Mouse (Mus musculus) lung, embryonic 14.5 days (tissue): ENCODE measurements around the gene Rtkn. TPM values are rescaled to one million over a fixed set of nuclear protein-coding genes. Genes with fewer than 3 reads are reported as not detected.

Experiments used
- ATAC-seq: fragments of 200-750 bp; cut with Nextera tagmentation; 2 replicates; pipeline ENCODE4 v1.8.0; 2017; ENCODE audit warnings: mild to moderate bottlenecking, moderate TSS enrichment, moderate library complexity; ENCODE audit not compliant: insufficient read depth
- DNase-seq: peaks from one replicate; pipeline ENCODE4 v3.0.0-alpha.2; 2015
- H3K27ac ChIP-seq: fragments of 300-500 bp; sonication (generic); 2 replicates; pipeline ENCODE4 v1.5.1; 2014; ENCODE audit warnings: low read depth, mild to moderate bottlenecking, moderate library complexity
- H3K27me3 ChIP-seq: fragments of 300-500 bp; sonication (generic); 2 replicates; pipeline ENCODE4 v1.6.1; 2014; ENCODE audit warnings: low read length, control low read depth; ENCODE audit not compliant: insufficient read depth
- H3K36me3 ChIP-seq: fragments of 300-500 bp; sonication (generic); 2 replicates; pipeline ENCODE4 v1.6.1; 2014; ENCODE audit warnings: control low read depth; ENCODE audit not compliant: insufficient read depth
- H3K4me1 ChIP-seq: fragments of 300-500 bp; sonication (generic); 2 replicates; pipeline ENCODE4 v1.6.1; 2014; ENCODE audit warnings: antibody characterized with exemption, control low read depth; ENCODE audit not compliant: insufficient read depth
- H3K4me2 ChIP-seq: fragments of 300-500 bp; sonication (generic); 2 replicates; pipeline ENCODE4 v1.6.1; 2014; ENCODE audit warnings: mild to moderate bottlenecking
- H3K4me3 ChIP-seq: fragments of 300-500 bp; sonication (generic); 2 replicates; pipeline ENCODE4 v1.5.1; 2014; ENCODE audit warnings: low read depth, low read length
- H3K9ac ChIP-seq: fragments of 300-500 bp; sonication (generic); 2 replicates; pipeline ENCODE4 v1.6.1; 2014
- H3K9me3 ChIP-seq: fragments of 300-500 bp; sonication (generic); 2 replicates; pipeline ENCODE4 v1.6.1; 2016; ENCODE audit warnings: low read depth, low read length, control low read depth
- CTCF ChIP-seq: IDR thresholded peaks from 2 replicates; pipeline ENCODE4 v1.5.1; 2016; ENCODE audit warnings: antibody characterized with exemption, low read depth
- WGBS: fragments of 180-500 bp; shearing (Covaris S2); extraction: QIAGEN DNeasy Blood & Tissue Kit; methylation state at CpG from one replicate; pipeline ENCODE4 v1.1.7; 2014; 5-methylcytosine and 5-hydroxymethylcytosine counted together
- polyA plus RNA-seq: library from polyadenylated mRNA; unstranded; fragments of >200 nt; fragmentation: Nextera tagmentation; extraction: Ambion mirVana; gene quantifications from 2 replicates; pipeline ENCODE4 v1.2.1, GENCODE M21; 2014

Rtkn gene
- polyA plus RNA-seq, 1 experiment from 2014 or later, result 26.7 TPM

GRCm38 (mm10) chr6:83117616-83118015 is 17.6 kb upstream of the Rtkn start:
- Histone ChIP-seq H3K9me3 (no peaks in the 10 kb centered on the region), H3K4me2 (no peak overlapping the region), H3K36me3 (peaks cover 31% of the 10 kb centered on the region), H3K27me3 (no peaks in the 10 kb centered on the region), H3K27ac (no peak overlapping the region), H3K4me3 (no peak overlapping the region), H3K9ac (no peak overlapping the region), H3K4me1 (peaks cover 10% of the 10 kb centered on the region)
- 87% methylated on average over 13 of the region's 13 CpGs for WGBS
- no peak for TF ChIP-seq CTCF
- no peak for ATAC-seq
- no peak for DNase-seq

GRCm38 (mm10) chr6:83118369-83118768 is 16.9 kb upstream of the Rtkn start:
- Histone ChIP-seq H3K9me3 (no peaks in the 10 kb centered on the region), H3K27me3 (no peaks in the 10 kb centered on the region), H3K9ac (no peak overlapping the region), H3K4me1 (peaks cover 13% of the 10 kb centered on the region), H3K36me3 (peaks cover 31% of the 10 kb centered on the region), H3K4me3 (no peak overlapping the region), H3K4me2 (no peak overlapping the region), H3K27ac (no peak overlapping the region)
- DNase-seq, result no peak
- WGBS, result 75% methylated on average over 11 of the region's 11 CpGs
- ATAC-seq, result no peak
- TF ChIP-seq CTCF, result no peak

GRCm38 (mm10) chr6:83118825-83119733 is 16.2 kb upstream of the Rtkn start:
- Histone ChIP-seq H3K4me2 (peak overlapping the region; percentile 98; the same call in 1 of the 2 replicates), H3K27ac (no peak overlapping the region)
- 78% methylated on average over 14 of the region's 14 CpGs for WGBS

GRCm38 (mm10) chr6:83119734-83120051 is 15.6 kb upstream of the Rtkn start:
- WGBS, result 76% methylated on average over 7 of the region's 7 CpGs
- Histone ChIP-seq H3K27me3 (no peaks in the 10 kb centered on the region), H3K4me1 (peaks cover 17% of the 10 kb centered on the region), H3K27ac (no peak overlapping the region), H3K9ac (peak overlapping the region; percentile 66; the same call in 1 of the 2 replicates), H3K4me2 (peak overlapping the region; percentile 98), H3K4me3 (peak overlapping the region; percentile 79), H3K36me3 (peaks cover 34% of the 10 kb centered on the region), H3K9me3 (no peaks in the 10 kb centered on the region)
- ATAC-seq (no peak), DNase-seq (no peak)
- no peak for TF ChIP-seq CTCF

More at GRCm38 (mm10) chr6:83118825-83119733, 16.2 kb upstream of the Rtkn start:
- no peaks in the 10 kb centered on the region for H3K27me3 ChIP-seq
- no peak for TF ChIP-seq CTCF
- no peaks in the 10 kb centered on the region for H3K9me3 ChIP-seq
- H3K4me3 ChIP-seq, result no peak overlapping the region
- no peak for DNase-seq
- 0 out of 2 replicates have a peak overlapping the region, but pooled peaks have one; percentile 6 for H3K9ac ChIP-seq
- H3K36me3 ChIP-seq, result peaks cover 34% of the 10 kb centered on the region
- no peak for ATAC-seq
- H3K4me1 ChIP-seq, result peaks cover 13% of the 10 kb centered on the region

GRCm38 (mm10) chr6:83120930-83121862 is 14.1 kb upstream of the Rtkn start, which contains the start of gene Wbp1:
TSS of gene Wbp1 (minus strand) at chr6:83121559.
- H3K27me3 ChIP-seq, result no peaks in the 10 kb centered on the region
- TF ChIP-seq CTCF, result no peak
- ATAC-seq (peak; percentile 92), DNase-seq (peak; percentile 98)
- under 1% methylated on average over 38 of the region's 38 CpGs for WGBS
- H3K4me3 ChIP-seq, result peak within 1 kb of the TSS; percentile 79
- peak within 1 kb of the TSS; percentile 88 for H3K9ac ChIP-seq
- H3K27ac ChIP-seq, result peak within 1 kb of the TSS; percentile 98
- peak within 1 kb of the TSS; percentile 98 for H3K4me2 ChIP-seq
- no peaks in the 10 kb centered on the region for H3K9me3 ChIP-seq
- H3K36me3 ChIP-seq, result peaks cover 34% of the 10 kb centered on the region
- H3K4me1 ChIP-seq, result peaks cover 18% of the 10 kb centered on the region

GRCm38 (mm10) chr6:83121863-83122710 is 13.2 kb upstream of the Rtkn start:
- Histone ChIP-seq H3K36me3 (peaks cover 28% of the 10 kb centered on the region), H3K4me3 (peak overlapping the region; percentile 79), H3K9ac (peak overlapping the region; percentile 88), H3K27ac (peak overlapping the region; percentile 98), H3K9me3 (no peaks in the 10 kb centered on the region), H3K27me3 (no peaks in the 10 kb centered on the region), H3K4me1 (peaks cover 13% of the 10 kb centered on the region), H3K4me2 (peak overlapping the region; percentile 98)
- ATAC-seq (no peak; the same call in 1 of the 2 replicates), DNase-seq (peak; percentile 49)
- no peak for TF ChIP-seq CTCF
- WGBS, result 1% methylated on average over 49 of the region's 52 CpGs
